Mouse (Mus musculus): ENCODE data around the gene Prr11.

Prr11 gene

DNA sequence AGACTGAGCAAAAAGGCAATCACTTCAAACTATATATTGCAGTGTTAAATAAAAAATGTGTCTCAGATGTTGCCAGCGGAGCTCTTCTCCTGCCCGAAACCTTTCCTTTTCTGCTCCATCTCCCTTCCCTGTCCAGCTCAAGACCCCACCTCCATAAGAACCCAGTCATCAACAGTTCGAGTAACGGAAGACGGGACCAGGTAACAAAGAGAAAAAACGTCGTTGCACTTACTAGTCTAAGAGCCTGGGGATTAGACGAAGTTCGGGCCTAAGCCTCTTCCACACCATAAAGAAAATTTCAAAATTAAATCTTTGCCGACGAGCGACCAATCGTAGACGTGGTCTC, at the start of gene Prr11:
Prr11 (minus strand) TSS at position 300 of the 346 bp plus-strand sequence.
- CTCF ChIA-PET, result interaction anchor here (1.0 kb wide), 1 partner anchor 18 kb away, joined by 3 read pairs; the partner anchor contains the start of gene Trim37

- CTCF ChIA-PET, result no interaction called here
Observed at GRCm38 (mm10) chr11:87158012-87158411, 49.5 kb upstream of the Prr11 start.

DNA sequence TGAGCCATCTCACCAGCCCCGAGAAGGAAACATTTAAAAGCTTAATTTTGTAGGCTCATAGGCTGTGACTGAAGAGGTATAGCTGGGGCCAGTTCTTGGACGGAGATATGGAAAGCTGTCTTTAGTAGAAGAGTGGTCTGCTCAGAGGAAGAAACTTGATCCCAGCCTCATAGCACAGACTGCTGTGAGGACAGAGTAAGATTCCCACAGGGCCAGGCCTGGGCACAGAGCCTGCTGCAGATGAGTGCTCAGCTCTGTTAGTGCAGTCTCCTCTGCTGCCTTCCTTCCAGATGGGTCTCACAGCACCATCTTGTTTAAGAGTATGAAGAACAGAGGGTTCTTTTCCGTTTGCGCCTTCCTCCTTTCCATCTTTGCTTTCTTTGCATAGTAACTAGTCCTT, 27.7 kb upstream of the Prr11 start:
- CTCF ChIA-PET, result no interaction called here

GRCm38 (mm10) chr11:87126824-87127816, 18.6 kb upstream of the Prr11 start, which contains the start of gene Trim37:
Trim37 (plus strand) TSS chr11:87127077.
- CTCF ChIA-PET, result interaction anchor here (0.5 to 1.1 kb wide), 4 partner anchors 19 to 583 kb away, joined by 3 to 4 read pairs (median 3); partner anchors contain the start of gene Prr11

DNA sequence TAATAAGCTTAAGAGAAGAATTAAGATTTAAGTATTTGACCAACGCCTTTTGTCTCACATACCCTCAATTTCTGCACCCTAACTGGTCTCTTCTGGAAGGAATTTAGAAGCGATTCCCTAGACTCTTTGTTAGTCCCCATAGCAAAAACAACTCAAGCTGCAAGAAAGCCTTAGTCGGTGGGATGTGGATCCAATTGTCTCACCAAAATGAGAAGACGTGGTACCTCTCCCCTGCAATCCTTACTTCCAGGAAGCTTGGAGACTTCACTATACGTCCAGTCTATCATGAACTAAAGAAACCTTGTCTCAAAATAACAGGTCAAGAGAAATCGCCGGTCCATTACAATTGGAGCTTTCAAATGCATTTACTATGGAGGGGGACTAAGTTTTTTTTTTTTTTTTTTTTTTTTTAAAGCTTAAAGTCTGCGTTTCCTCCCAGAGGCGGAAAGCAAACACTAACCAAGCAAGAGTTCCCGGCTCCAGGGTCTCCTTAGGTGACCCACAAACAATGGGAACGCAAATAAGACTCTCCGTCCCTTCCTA, 17.8 kb upstream of the Prr11 start:
- CTCF ChIA-PET, result interaction anchor here (0.5 to 1.1 kb wide), 4 partner anchors 18 to 582 kb away, joined by 3 to 4 read pairs (median 3); partner anchors contain the start of gene Prr11

GRCm38 (mm10) chr11:87125562-87125961, 17.1 kb upstream of the Prr11 start:
- CTCF ChIA-PET, result interaction anchor here (1.1 kb wide), 1 partner anchor 20 kb away, joined by 3 read pairs; no protein-coding TSS in a partner anchor

- CTCF ChIA-PET, result interaction anchor here (0.6 kb wide), 1 partner anchor 586 kb away, joined by 3 read pairs; no protein-coding TSS in a partner anchor
Observed at GRCm38 (mm10) chr11:87121864-87122263, 13.4 kb upstream of the Prr11 start.

DNA sequence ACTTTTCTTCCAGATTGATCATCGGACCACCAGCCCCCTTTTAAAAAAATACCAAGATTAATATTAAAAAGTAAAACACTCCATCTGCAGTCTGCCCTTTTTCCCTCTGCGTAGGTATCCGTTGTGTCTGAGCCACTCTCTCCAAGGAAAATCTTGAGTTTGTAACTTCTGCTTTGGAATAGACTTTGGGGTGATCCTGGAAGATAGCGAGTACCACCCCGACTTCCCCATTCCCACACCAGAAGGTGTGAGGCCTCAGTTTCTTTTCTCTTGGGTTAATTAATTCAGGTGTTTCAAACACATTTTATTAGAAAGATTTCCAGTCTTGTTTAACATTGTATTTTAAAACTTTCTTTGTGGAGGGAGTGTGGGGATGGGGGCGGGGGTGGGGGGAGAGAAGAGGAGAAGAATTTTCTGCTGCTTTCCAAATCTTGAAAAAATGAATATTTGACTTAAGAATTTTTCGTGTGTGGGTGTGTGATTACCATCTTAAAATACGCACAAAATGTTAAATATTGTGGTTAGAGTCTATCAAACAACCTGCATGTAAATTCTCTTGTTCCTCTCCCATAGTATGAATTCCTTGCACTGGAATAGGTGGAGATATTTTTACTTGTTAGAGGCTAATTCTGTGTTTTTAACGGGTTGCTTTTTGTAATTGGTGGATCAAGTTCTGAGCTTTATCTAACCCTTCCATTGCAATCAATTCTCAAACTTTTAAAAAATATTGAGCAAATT, 1.8 kb upstream of the Prr11 start:
- CTCF ChIA-PET, result no interaction called here

GRCm38 (mm10) chr11:87109519-87110171, 1.1 kb upstream of the Prr11 start:
- CTCF ChIA-PET, result no interaction called here

DNA sequence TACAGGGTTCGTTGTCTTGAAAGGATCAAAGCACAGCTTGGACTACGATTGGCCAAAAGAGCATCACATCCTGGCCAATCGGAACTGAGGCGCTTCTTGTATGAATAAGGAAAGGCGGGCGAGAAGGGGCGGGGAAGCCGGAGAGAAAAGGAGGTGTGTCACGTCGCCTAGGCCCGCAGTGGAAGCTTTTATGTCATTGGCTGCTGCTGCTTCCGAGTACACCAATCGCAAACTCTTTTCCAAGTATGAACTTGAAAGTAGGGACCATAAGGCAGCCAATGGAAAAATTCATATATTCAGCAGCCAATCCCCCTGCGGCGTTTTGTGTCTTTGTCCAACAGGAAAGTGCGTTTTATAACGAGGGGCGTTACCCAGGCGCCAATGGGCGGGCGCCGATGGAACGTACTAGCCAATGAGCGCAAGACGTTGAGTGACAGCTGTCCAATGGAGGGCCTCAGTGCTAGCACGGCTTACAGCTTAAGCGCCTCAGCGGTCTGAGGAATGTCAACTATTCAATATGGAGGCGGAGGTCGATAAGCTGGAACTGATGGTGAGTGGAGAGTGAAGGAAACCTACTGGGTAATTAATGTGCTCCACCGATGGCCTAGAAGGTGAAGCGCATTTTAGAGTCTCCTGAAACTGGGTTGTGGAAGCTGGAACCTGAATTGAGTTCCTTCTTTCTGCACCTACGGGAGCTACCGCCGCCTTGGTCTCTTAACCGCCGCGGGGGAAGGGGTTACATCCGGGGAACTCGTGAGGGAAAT, 429 bp upstream of the Prr11 start, which contains the start of gene Ska2:
Ska2 (plus strand) TSS at position 480 of the 764 bp plus-strand sequence.
- CTCF ChIA-PET, result interaction anchor here (1.0 kb wide), 1 partner anchor 18 kb away, joined by 3 read pairs; the partner anchor contains the start of gene Trim37

DNA sequence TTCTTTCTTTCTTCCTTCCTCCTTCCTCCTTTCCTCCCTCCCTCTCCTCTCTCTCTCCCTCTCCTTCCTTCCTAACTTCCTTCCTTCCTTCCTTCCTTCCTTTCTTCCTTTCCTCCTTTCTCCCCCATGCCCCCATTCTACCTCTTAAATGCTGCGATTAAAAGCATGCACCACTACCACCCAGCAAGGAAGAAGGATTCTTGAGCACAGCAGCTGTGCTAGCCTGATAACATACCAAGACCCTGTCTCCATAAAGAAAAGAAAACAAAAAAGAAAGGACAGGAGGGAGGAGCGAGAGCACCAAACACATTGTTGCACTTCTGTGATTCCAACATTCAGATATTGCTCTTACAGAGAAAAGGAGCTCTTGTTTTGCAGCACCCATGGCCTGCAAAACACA, 21.4 kb downstream of the Prr11 start:
- CTCF ChIA-PET, result interaction anchor here (1.6 kb wide), 1 partner anchor 16 kb away, joined by 4 read pairs; no protein-coding TSS in a partner anchor

DNA sequence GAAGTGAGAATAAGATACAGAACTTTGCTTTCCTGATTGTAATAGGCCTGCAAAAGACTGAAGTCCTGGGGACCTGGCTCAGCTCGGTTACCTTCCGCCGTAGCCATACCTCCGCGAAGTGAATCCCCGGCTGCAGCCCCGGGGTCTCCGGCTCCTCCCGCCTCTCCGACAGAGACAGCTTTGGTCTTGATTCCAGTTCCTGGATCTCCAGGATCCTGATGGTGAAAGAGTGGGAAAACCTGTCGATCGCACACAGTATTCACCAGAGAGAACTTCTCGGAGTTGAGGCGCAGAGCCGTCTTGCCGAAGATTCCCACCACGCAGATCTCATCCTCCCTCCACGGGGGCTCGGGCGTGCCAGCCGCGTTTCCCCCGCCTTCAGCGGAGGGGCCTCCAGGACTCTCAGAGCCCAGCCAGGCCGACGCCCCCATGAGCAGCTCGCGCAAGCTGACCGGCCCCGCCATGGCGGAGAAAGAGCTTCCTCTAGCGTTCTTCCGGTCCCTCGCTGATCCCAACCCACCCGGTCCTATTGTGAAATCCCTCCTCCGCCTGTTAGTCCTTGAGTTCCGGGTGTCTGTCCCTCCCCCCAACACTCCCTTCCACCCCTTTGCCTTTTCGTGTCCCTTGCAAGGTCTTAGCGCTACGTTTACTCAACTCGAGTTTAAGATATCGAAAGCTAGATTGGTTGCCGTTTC, 22.1 kb downstream of the Prr11 start, which contains the start of gene Smg8:
Smg8 (minus strand) TSS at position 485 of the 695 bp plus-strand sequence.
- CTCF ChIA-PET, result interaction anchor here (1.6 kb wide), 1 partner anchor 15 kb away, joined by 4 read pairs; no protein-coding TSS in a partner anchor

GRCm38 (mm10) chr11:87085461-87085860, 23.0 kb downstream of the Prr11 start:
- CTCF ChIA-PET, result no interaction called here

DNA sequence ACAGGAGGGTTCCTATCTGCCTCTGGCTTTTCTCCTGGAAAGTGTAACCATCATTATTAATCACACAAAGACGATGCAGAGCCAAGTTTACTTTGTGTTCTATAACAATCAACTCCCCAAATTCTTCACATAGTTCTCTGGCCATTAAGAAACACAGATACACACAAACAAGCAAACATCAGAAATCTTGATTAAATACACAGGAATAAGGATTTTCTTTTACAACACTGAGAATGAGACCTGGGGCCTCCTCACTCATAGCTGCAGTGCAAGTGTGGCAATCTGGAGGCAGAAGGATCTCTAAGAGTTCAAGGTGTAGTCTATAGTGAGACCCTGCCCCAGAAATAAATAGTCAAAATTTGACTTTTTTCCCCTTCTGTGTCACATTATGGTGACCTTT, 24.8 kb downstream of the Prr11 start:
- CTCF ChIA-PET, result no interaction called here

DNA sequence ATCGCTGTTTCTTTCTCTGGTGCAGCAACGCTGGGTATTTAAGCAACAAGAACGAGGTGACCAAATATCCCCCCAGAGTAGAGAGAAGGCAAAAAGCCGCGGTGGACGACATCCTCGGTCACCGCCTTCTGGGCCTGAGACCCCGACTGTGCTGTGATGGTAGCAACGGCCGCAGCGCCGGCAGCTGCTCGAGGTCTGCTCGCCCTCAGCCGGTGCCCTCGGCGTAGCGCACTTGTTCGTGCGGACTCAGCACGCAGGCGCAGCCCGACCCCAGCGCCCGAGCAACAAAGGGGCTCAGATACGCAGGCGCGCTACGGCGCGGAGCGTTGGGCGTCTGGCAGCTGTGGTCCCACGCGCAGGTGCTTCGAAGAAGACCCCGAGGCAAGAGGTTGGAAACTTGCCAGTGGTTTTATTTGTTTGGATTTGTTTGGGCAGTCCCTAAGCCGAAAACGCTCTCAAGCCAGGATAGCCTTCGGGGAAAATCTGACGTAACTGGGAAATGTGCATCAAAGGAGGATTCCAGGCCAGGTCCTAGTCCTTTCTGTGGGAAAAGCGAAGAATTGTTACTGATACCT, 34.6 kb downstream of the Prr11 start, which contains the start of gene Gdpd1:
Gdpd1 (minus strand) TSS at position 197 of the 575 bp plus-strand sequence.
- CTCF ChIA-PET, result interaction anchor here (0.8 kb wide), 1 partner anchor 78 kb away, joined by 4 read pairs; no protein-coding TSS in a partner anchor

DNA sequence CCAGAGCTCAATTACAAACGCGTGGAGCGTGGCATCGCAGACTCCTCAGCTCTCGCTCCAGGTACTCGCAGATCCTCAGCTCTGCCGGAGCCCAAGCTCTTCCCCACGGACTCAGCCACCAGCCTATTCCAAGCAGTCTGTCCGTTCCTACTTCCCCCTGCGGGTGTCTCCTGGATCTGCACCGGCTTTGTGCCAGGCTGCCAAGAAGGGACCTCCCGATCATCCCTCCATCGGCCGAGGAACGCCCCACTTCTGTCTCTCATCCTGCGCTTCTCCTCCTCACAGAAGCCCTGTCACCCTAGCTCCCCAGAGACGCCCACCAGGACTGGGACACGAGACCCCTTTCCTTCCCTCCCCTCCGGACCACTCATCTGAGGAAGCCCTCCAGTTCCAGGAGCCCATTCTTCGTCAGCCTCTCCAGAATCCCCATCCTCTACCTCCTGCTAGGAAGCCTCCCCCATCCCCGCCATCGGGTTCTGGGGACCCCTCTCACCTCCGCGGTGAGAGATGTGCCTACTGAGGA, 35.1 kb downstream of the Prr11 start:
- CTCF ChIA-PET, result no interaction called here

DNA sequence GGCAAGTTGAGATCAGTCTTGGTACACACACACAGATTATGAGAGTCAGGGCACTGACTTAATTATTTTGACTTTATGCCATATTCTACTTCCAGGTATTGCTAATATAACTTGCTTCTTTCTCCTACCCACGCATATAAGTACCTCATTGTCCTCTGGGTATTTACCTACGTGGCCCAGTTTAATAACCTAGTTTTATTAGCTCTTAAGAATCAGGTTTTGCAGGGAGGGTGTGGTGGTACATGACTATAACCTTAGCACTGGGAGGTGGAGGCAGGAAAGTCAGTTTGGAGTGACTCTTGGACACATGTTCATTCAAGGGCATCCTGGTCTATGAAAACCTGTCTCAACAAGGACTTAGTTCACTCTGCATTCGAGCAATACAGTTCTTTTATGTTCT, 46.4 kb downstream of the Prr11 start:
- CTCF ChIA-PET, result no interaction called here

DNA sequence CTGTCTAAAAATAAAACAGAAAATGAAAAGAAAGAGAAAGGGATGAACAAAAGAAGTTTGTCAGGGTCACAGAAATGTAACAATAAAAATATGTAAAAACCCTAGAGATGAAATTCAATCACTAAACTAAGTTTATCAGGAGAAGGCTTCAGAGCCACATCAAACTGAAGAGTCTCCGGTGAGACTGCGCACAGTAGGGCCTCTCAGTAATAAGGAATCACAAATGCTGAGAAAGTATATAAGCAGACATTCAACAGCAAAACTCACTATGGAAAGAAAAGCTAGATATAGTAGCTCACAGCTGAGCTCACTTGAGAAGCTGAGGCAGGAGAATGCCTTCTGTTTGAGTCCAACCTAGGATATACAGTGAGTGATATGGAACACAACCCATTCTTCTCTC, 48.1 kb downstream of the Prr11 start:
- CTCF ChIA-PET, result no interaction called here

GRCm38 (mm10) chr11:87056286-87056685, 52.2 kb downstream of the Prr11 start:
- CTCF ChIA-PET, result no interaction called here
